Mouse (Mus musculus): ENCODE data around the gene Coa3.
"Not testable (repeated sequence)": the region's sequence is repeated elsewhere in the genome, so short reads cannot be mapped to it uniquely, and the experiment has no call there.

The Coa3 gene

GRCm38 (mm10) chr11:101278223-101279192 lies at the start of gene Coa3, which contains the start of gene Cntd1:
Gene Coa3, minus strand, starts transcription at chr11:101279114.
Gene Cntd1, plus strand, starts transcription at chr11:101279012.
- DNase-seq (ENCODE audit: extremely low read depth, low read depth, low spot score): no peak

- no peak for DNase-seq (ENCODE audit: extremely low read depth, low read depth, low spot score)
These were observed 48.4 kb upstream of the Coa3 start for GRCm38 (mm10) chr11:101327311-101327710.

GRCm38 (mm10) chr11:101326147-101326546 lies 47.2 kb upstream of the Coa3 start:
- DNase-seq (ENCODE audit: extremely low read depth, low read depth, low spot score): no peak

GRCm38 (mm10) chr11:101325201-101325600 lies 46.3 kb upstream of the Coa3 start:
- not testable (repeated sequence) for DNase-seq (ENCODE audit: extremely low read depth, low read depth, low spot score)

- no peak for DNase-seq (ENCODE audit: extremely low read depth, low read depth, low spot score)
These were observed 45.8 kb upstream of the Coa3 start, which contains the start of gene Aoc2 for GRCm38 (mm10) chr11:101324763-101325162. Gene Aoc2, plus strand, starts transcription at chr11:101325063.

- no peak for DNase-seq (ENCODE audit: extremely low read depth, low read depth, low spot score)
These were observed 44.7 kb upstream of the Coa3 start for GRCm38 (mm10) chr11:101323609-101324008.

GRCm38 (mm10) chr11:101316501-101316917 lies 37.6 kb upstream of the Coa3 start:
- no peak for DNase-seq (ENCODE audit: extremely low read depth, low read depth, low spot score)

GRCm38 (mm10) chr11:101315665-101316500 lies 37.0 kb upstream of the Coa3 start, which contains the start of gene Psme3:
Gene Psme3, plus strand, starts transcription at chr11:101316213.
- DNase-seq (ENCODE audit: extremely low read depth, low read depth, low spot score): no peak

- no peak for DNase-seq (ENCODE audit: extremely low read depth, low read depth, low spot score)
These were observed 36.3 kb upstream of the Coa3 start for GRCm38 (mm10) chr11:101315082-101315650.

GRCm38 (mm10) chr11:101314567-101314966 lies 35.7 kb upstream of the Coa3 start:
- no peak for DNase-seq (ENCODE audit: extremely low read depth, low read depth, low spot score)

GRCm38 (mm10) chr11:101312150-101312549 lies 33.2 kb upstream of the Coa3 start:
- no peak for DNase-seq (ENCODE audit: extremely low read depth, low read depth, low spot score)

GRCm38 (mm10) chr11:101311083-101311482 lies 32.2 kb upstream of the Coa3 start:
- no peak for DNase-seq (ENCODE audit: extremely low read depth, low read depth, low spot score)

- DNase-seq (ENCODE audit: extremely low read depth, low read depth, low spot score): no peak
These were observed 28.8 kb upstream of the Coa3 start for GRCm38 (mm10) chr11:101307744-101308143.

GRCm38 (mm10) chr11:101302004-101302798 lies 23.3 kb upstream of the Coa3 start, which contains the start of gene Becn1:
Gene Becn1, minus strand, starts transcription at chr11:101302286.
- DNase-seq (ENCODE audit: extremely low read depth, low read depth, low spot score): no peak

GRCm38 (mm10) chr11:101301299-101302003 lies 22.5 kb upstream of the Coa3 start:
- no peak for DNase-seq (ENCODE audit: extremely low read depth, low read depth, low spot score)

- DNase-seq (ENCODE audit: extremely low read depth, low read depth, low spot score): no peak
These were observed 22.0 kb upstream of the Coa3 start for GRCm38 (mm10) chr11:101300881-101301280.

- DNase-seq (ENCODE audit: extremely low read depth, low read depth, low spot score): no peak
These were observed 16.3 kb upstream of the Coa3 start for GRCm38 (mm10) chr11:101295191-101295590.

- no peak for DNase-seq (ENCODE audit: extremely low read depth, low read depth, low spot score)
These were observed 12.3 kb upstream of the Coa3 start for GRCm38 (mm10) chr11:101291231-101291630.

GRCm38 (mm10) chr11:101287306-101287705 lies 8.4 kb upstream of the Coa3 start:
- no peak for DNase-seq (ENCODE audit: extremely low read depth, low read depth, low spot score)
